Mouse (Mus musculus) intestine, embryonic 15.5 days (tissue): ENCODE measurements around the gene Gm9936. TPM values are rescaled to one million over a fixed set of nuclear protein-coding genes. Genes with fewer than 3 reads are reported as not detected.
"Not testable (repeated sequence)": the region's sequence is repeated elsewhere in the genome, so short reads cannot be mapped to it uniquely, and the experiment has no call there.

Experiments used
- ATAC-seq: fragments of 200-750 bp; cut with Nextera tagmentation; 2 replicates; pipeline ENCODE4 v1.8.0; 2017; ENCODE audit warnings: moderate TSS enrichment, moderate library complexity
- H3K27ac ChIP-seq: fragments of 300-500 bp; sonication (generic); 2 replicates; pipeline ENCODE4 v1.5.1; 2015; ENCODE audit warnings: mild to moderate bottlenecking, inconsistent platforms
- H3K27me3 ChIP-seq: fragments of 300-500 bp; sonication (generic); replicated peaks from 2 replicates; pipeline ENCODE4 v1.6.1; 2015; ENCODE audit warnings: inconsistent platforms
- H3K36me3 ChIP-seq: fragments of 300-500 bp; sonication (generic); 2 replicates; pipeline ENCODE4 v1.6.1; 2015; ENCODE audit warnings: inconsistent platforms
- H3K4me1 ChIP-seq: fragments of 300-500 bp; sonication (generic); replicated peaks from 2 replicates; pipeline ENCODE4 v1.6.1; 2015; ENCODE audit warnings: inconsistent platforms
- H3K4me2 ChIP-seq: fragments of 300-500 bp; sonication (generic); replicated peaks from 2 replicates; pipeline ENCODE4 v1.6.1; 2015; ENCODE audit warnings: mild to moderate bottlenecking, inconsistent platforms
- H3K4me3 ChIP-seq: fragments of 300-500 bp; sonication (generic); replicated peaks from 2 replicates; pipeline ENCODE4 v1.5.1; 2015; ENCODE audit warnings: inconsistent platforms
- H3K9ac ChIP-seq: fragments of 300-500 bp; sonication (generic); 2 replicates; pipeline ENCODE4 v1.6.1; 2015; ENCODE audit warnings: inconsistent platforms
- H3K9me3 ChIP-seq: fragments of 300-500 bp; sonication (generic); 2 replicates; pipeline ENCODE4 v1.6.1; 2016; ENCODE audit warnings: inconsistent platforms
- WGBS: fragments of 180-500 bp; shearing (Covaris S2); methylation state at CpG from one replicate; pipeline ENCODE4 v1.1.7; 2015; 5-methylcytosine and 5-hydroxymethylcytosine counted together
- polyA plus RNA-seq: library from polyadenylated mRNA; unstranded; fragments of >200 nt; fragmentation: Nextera tagmentation; extraction: Ambion mirVana; gene quantifications from 2 replicates; pipeline ENCODE4 v1.2.1, GENCODE M21; 2015

Gene Gm9936
- polyA plus RNA-seq, 1 experiment from 2014 or later: 0.14 TPM

GRCm38 (mm10) chr5:114875858-114876257 is 17.4 kb upstream of the Gm9936 start:
- H3K27me3 ChIP-seq: no peaks in the 10 kb centered on the region; the same call in 1 of the 2 replicates
- H3K4me3 ChIP-seq: no peak overlapping the region
- WGBS: 47% methylated on average over 6 of the region's 6 CpGs
- H3K9me3 ChIP-seq: no peaks in the 10 kb centered on the region
- H3K36me3 ChIP-seq: no peaks in the 10 kb centered on the region
- H3K4me1 ChIP-seq: 0 out of 2 replicates have a peak, but pooled peaks cover 2% of the 10 kb centered on the region
- no peak overlapping the region for H3K9ac ChIP-seq
- H3K27ac ChIP-seq: no peak overlapping the region
- peak overlapping the region; percentile 39 for H3K4me2 ChIP-seq
- peak; percentile 36; the same call in 1 of the 2 replicates for ATAC-seq

- WGBS: 91% methylated on average over 12 of the region's 12 CpGs
- H3K9me3 ChIP-seq: 0 out of 2 replicates have a peak, but pooled peaks cover 4% of the 10 kb centered on the region
- no peak overlapping the region for H3K27ac ChIP-seq
- no peaks in the 10 kb centered on the region for H3K36me3 ChIP-seq
- H3K4me1 ChIP-seq: no peaks in the 10 kb centered on the region
- no peaks in the 10 kb centered on the region for H3K27me3 ChIP-seq
- no peak overlapping the region for H3K4me3 ChIP-seq
- H3K4me2 ChIP-seq: no peak overlapping the region
- H3K9ac ChIP-seq: no peak overlapping the region
- ATAC-seq: no peak
Measured at GRCm38 (mm10) chr5:114865279-114865678, 6.8 kb upstream of the Gm9936 start.

- WGBS: 81% methylated on average over 7 of the region's 7 CpGs
- no peak overlapping the region for H3K4me3 ChIP-seq
- no peak overlapping the region for H3K4me2 ChIP-seq
- no peak for ATAC-seq
- H3K9me3 ChIP-seq: 0 out of 2 replicates have a peak, but pooled peaks cover 4% of the 10 kb centered on the region
- no peaks in the 10 kb centered on the region for H3K27me3 ChIP-seq
- H3K36me3 ChIP-seq: no peaks in the 10 kb centered on the region
- no peak overlapping the region for H3K9ac ChIP-seq
- H3K4me1 ChIP-seq: no peaks in the 10 kb centered on the region
- H3K27ac ChIP-seq: no peak overlapping the region
Measured at GRCm38 (mm10) chr5:114864813-114865212, 6.3 kb upstream of the Gm9936 start.

GRCm38 (mm10) chr5:114861730-114862129 is 3.2 kb upstream of the Gm9936 start:
- Histone ChIP-seq H3K4me3 (no peak overlapping the region), H3K36me3 (no peaks in the 10 kb centered on the region), H3K27me3 (peaks cover 7% of the 10 kb centered on the region; the same call in 1 of the 2 replicates), H3K9me3 (no peaks in the 10 kb centered on the region), H3K9ac (no peak overlapping the region), H3K4me2 (no peak overlapping the region), H3K27ac (no peak overlapping the region), H3K4me1 (no peaks in the 10 kb centered on the region; the same call in 1 of the 2 replicates)
- no peak for ATAC-seq
- 47% methylated on average over 6 of the region's 6 CpGs for WGBS

GRCm38 (mm10) chr5:114859253-114859652 is 771 bp upstream of the Gm9936 start:
- H3K4me2 ChIP-seq: peak overlapping the region; percentile 59
- peak overlapping the region; percentile 18; the same call in 1 of the 2 replicates for H3K4me3 ChIP-seq
- H3K27ac ChIP-seq: no peak overlapping the region
- ATAC-seq: no peak
- WGBS: 7% methylated on average over 18 of the region's 18 CpGs
- H3K27me3 ChIP-seq: peaks cover 7% of the 10 kb centered on the region; the same call in 1 of the 2 replicates
- H3K9ac ChIP-seq: no peak overlapping the region
- H3K4me1 ChIP-seq: no peaks in the 10 kb centered on the region; the same call in 1 of the 2 replicates
- H3K9me3 ChIP-seq: no peaks in the 10 kb centered on the region
- H3K36me3 ChIP-seq: no peaks in the 10 kb centered on the region

GRCm38 (mm10) chr5:114853364-114853763 is 5.1 kb downstream of the Gm9936 start, which contains the start of gene 4930519G04Rik:
4930519G04Rik (plus strand) TSS chr5:114853664.
- not testable (repeated sequence) for H3K4me1 ChIP-seq, H3K9ac ChIP-seq, H3K9me3 ChIP-seq, ATAC-seq, H3K27ac ChIP-seq, H3K27me3 ChIP-seq, H3K4me2 ChIP-seq, H3K4me3 ChIP-seq, H3K36me3 ChIP-seq
- 76% methylated on average over 3 of the region's 5 CpGs for WGBS

GRCm38 (mm10) chr5:114851565-114852236 is 6.8 kb downstream of the Gm9936 start:
- H3K36me3 ChIP-seq: no peaks in the 10 kb centered on the region
- 84% methylated on average over 20 of the region's 20 CpGs for WGBS
- H3K9me3 ChIP-seq: no peaks in the 10 kb centered on the region
- no peak overlapping the region for H3K9ac ChIP-seq
- no peak overlapping the region for H3K4me2 ChIP-seq
- ATAC-seq: no peak
- no peak overlapping the region for H3K27ac ChIP-seq
- H3K4me3 ChIP-seq: no peak overlapping the region
- no peaks in the 10 kb centered on the region for H3K27me3 ChIP-seq
- no peaks in the 10 kb centered on the region for H3K4me1 ChIP-seq

- H3K9ac ChIP-seq, H3K4me3 ChIP-seq, H3K9me3 ChIP-seq, H3K4me1 ChIP-seq, H3K27me3 ChIP-seq, ATAC-seq, H3K36me3 ChIP-seq, H3K27ac ChIP-seq, H3K4me2 ChIP-seq: not testable (repeated sequence)
- WGBS: 80% methylated on average over 2 of the region's 2 CpGs
Measured at GRCm38 (mm10) chr5:114844371-114844770, 14.1 kb downstream of the Gm9936 start.

- no peaks in the 10 kb centered on the region for H3K36me3 ChIP-seq
- ATAC-seq: no peak
- no peaks in the 10 kb centered on the region for H3K9me3 ChIP-seq
- no peak overlapping the region for H3K4me2 ChIP-seq
- H3K27ac ChIP-seq: no peak overlapping the region
- no peaks in the 10 kb centered on the region for H3K27me3 ChIP-seq
- no peak overlapping the region for H3K4me3 ChIP-seq
- no peak overlapping the region for H3K9ac ChIP-seq
- peaks cover 6% of the 10 kb centered on the region for H3K4me1 ChIP-seq
- whole genome bisulfite sequencing: 64% methylated on average over 5 of the region's 5 CpGs
Measured at GRCm38 (mm10) chr5:114842674-114843073, 15.8 kb downstream of the Gm9936 start.

- H3K4me3 ChIP-seq, H3K4me2 ChIP-seq, H3K9ac ChIP-seq, H3K36me3 ChIP-seq, H3K27me3 ChIP-seq, H3K27ac ChIP-seq, H3K9me3 ChIP-seq, ATAC-seq, H3K4me1 ChIP-seq: not testable (repeated sequence)
- 27% methylated on average over 3 of the region's 3 CpGs for WGBS
Measured at GRCm38 (mm10) chr5:114842155-114842554, 16.3 kb downstream of the Gm9936 start.

GRCm38 (mm10) chr5:114840481-114840880 is 18.0 kb downstream of the Gm9936 start:
- H3K9ac ChIP-seq, H3K9me3 ChIP-seq, H3K4me3 ChIP-seq, H3K27me3 ChIP-seq, H3K27ac ChIP-seq, ATAC-seq, H3K36me3 ChIP-seq, H3K4me2 ChIP-seq, H3K4me1 ChIP-seq: not testable (repeated sequence)
- 39% methylated on average over 5 of the region's 5 CpGs for WGBS

GRCm38 (mm10) chr5:114836886-114837285 is 21.6 kb downstream of the Gm9936 start:
- no peak overlapping the region for H3K4me2 ChIP-seq
- no peak overlapping the region for H3K9ac ChIP-seq
- WGBS: 48% methylated on average over 12 of the region's 12 CpGs
- no peaks in the 10 kb centered on the region for H3K36me3 ChIP-seq
- ATAC-seq: no peak
- H3K9me3 ChIP-seq: no peaks in the 10 kb centered on the region
- H3K4me1 ChIP-seq: no peaks in the 10 kb centered on the region
- no peak overlapping the region for H3K27ac ChIP-seq
- H3K4me3 ChIP-seq: no peak overlapping the region
- no peaks in the 10 kb centered on the region for H3K27me3 ChIP-seq

- Histone ChIP-seq H3K27me3 (no peaks in the 10 kb centered on the region), H3K9me3 (no peaks in the 10 kb centered on the region), H3K36me3 (no peaks in the 10 kb centered on the region), H3K27ac (no peak overlapping the region), H3K9ac (no peak overlapping the region), H3K4me1 (no peaks in the 10 kb centered on the region), H3K4me3 (no peak overlapping the region), H3K4me2 (no peak overlapping the region)
- ATAC-seq: no peak
- 68% methylated on average over 3 of the region's 3 CpGs for WGBS
Measured at GRCm38 (mm10) chr5:114829740-114830139, 28.7 kb downstream of the Gm9936 start.
